Mouse (Mus musculus): ENCODE measurements around the gene Dnase1l3.

- TF ChIP-seq CTCF (IDR thresholded peaks at IDR 0.05; ENCODE audit: extremely low read depth, insufficient read depth, insufficient read length, insufficient replicate concordance): no peak
- no peak for TF ChIP-seq POLR2A (IDR thresholded peaks at IDR 0.05; ENCODE audit: low read depth, low read length)
Measured at GRCm38 (mm10) chr14:7932151-7932550, 62.2 kb downstream of the Dnase1l3 start.

All from spleen, adult 2 months (tissue).